Mouse (Mus musculus): ENCODE results near the gene Rex1bd.
A peak's percentile ranks its signal among the peaks of the same experiment; 100 is the strongest.

Rex1bd gene

GRCm38 (mm10) chr8:70506328-70507026, at the start of gene Rex1bd:
Gene Rex1bd, minus strand, starts transcription at chr8:70506752.
- peak; percentile 94 for DNase-seq

GRCm38 (mm10) chr8:70555079-70555747, 48.7 kb upstream of the Rex1bd start:
- no peak for DNase-seq

- DNase-seq: peak; percentile 87
Measured at GRCm38 (mm10) chr8:70553740-70554139, 47.2 kb upstream of the Rex1bd start.

GRCm38 (mm10) chr8:70552836-70553235, 46.3 kb upstream of the Rex1bd start:
- no peak for DNase-seq

- no peak for DNase-seq
Measured at GRCm38 (mm10) chr8:70551558-70552161, 45.1 kb upstream of the Rex1bd start.

- DNase-seq: no peak
Measured at GRCm38 (mm10) chr8:70549412-70550184, 43.0 kb upstream of the Rex1bd start.

GRCm38 (mm10) chr8:70547762-70548161, 41.2 kb upstream of the Rex1bd start:
- DNase-seq: no peak

GRCm38 (mm10) chr8:70546412-70546811, 39.9 kb upstream of the Rex1bd start:
- no peak for DNase-seq

- no peak for DNase-seq
Measured at GRCm38 (mm10) chr8:70544200-70544687, 37.7 kb upstream of the Rex1bd start.

GRCm38 (mm10) chr8:70541081-70541480, 34.5 kb upstream of the Rex1bd start:
- DNase-seq: no peak

GRCm38 (mm10) chr8:70540507-70541071, 34.0 kb upstream of the Rex1bd start:
- DNase-seq: peak; percentile 54

- DNase-seq: peak; percentile 75
Measured at GRCm38 (mm10) chr8:70540013-70540506, 33.5 kb upstream of the Rex1bd start.

- peak; percentile 98 for DNase-seq
Measured at GRCm38 (mm10) chr8:70539077-70539813, 32.7 kb upstream of the Rex1bd start, which contains the start of gene Ell. Gene Ell, plus strand, starts transcription at chr8:70539457.

- DNase-seq: peak; percentile 99
Measured at GRCm38 (mm10) chr8:70538633-70539076, 32.1 kb upstream of the Rex1bd start.

GRCm38 (mm10) chr8:70538024-70538579, 31.6 kb upstream of the Rex1bd start:
- DNase-seq: peak; percentile 82

GRCm38 (mm10) chr8:70535701-70536100, 29.1 kb upstream of the Rex1bd start:
- no peak for DNase-seq

GRCm38 (mm10) chr8:70535221-70535620, 28.7 kb upstream of the Rex1bd start:
- no peak for DNase-seq

GRCm38 (mm10) chr8:70534281-70534680, 27.7 kb upstream of the Rex1bd start:
- DNase-seq: no peak

- no peak for DNase-seq
Measured at GRCm38 (mm10) chr8:70530314-70530713, 23.8 kb upstream of the Rex1bd start.

GRCm38 (mm10) chr8:70529741-70530161, 23.2 kb upstream of the Rex1bd start:
- no peak for DNase-seq

- no peak for DNase-seq
Measured at GRCm38 (mm10) chr8:70529299-70529698, 22.7 kb upstream of the Rex1bd start.
